Mouse (Mus musculus) heart, postnatal 0 days (tissue): ENCODE measurements around the gene Gatad2a.

Experiments used
- CTCF ChIP-seq: IDR thresholded peaks from 2 replicates; pipeline ENCODE4 v1.5.1; 2016; ENCODE audit warnings: antibody characterized with exemption, control low read depth, low read depth
- EP300 ChIP-seq: IDR thresholded peaks from 2 replicates; pipeline ENCODE4 v1.6.1; 2016; ENCODE audit warnings: antibody characterized with exemption, low read depth

DNA sequence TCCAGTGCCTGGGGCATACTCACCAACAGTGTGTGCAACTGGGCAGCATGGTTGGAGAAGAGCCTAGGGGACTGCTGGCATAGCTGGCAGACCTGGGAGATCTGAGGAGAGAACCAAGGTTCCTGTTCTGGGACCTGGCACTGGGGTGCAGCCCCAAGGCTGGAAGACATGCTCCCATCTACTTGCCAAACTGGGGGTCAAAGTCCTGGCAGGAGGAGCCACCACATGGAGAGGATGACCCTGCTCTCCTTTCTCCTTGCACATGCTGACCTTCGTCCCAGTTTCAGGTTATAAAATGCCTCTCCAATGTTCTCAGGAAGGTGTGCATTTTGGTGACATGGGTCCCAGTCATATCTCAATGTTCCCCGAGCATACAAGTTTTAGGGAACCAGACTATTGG is 30.0 kb upstream of the Gatad2a start:
- TF ChIP-seq CTCF (no peak), EP300 (no peak)
